Mouse (Mus musculus) stomach, embryonic 15.5 days (tissue): ENCODE measurements around the gene Zfp866. TPM values are rescaled to one million over a fixed set of nuclear protein-coding genes. Genes with fewer than 3 reads are reported as not detected.
A peak's percentile ranks its signal among the peaks of the same experiment; 100 is the strongest.

ENCODE experiments used
- ATAC-seq: fragments of 200-750 bp; cut with Nextera tagmentation; 2 replicates; pipeline ENCODE4 v1.8.0; 2017; ENCODE audit warnings: low read depth, moderate number of reproducible peaks, moderate TSS enrichment; ENCODE audit not compliant: insufficient read depth, low FRiP score
- H3K27ac ChIP-seq: fragments of 300-500 bp; sonication (generic); 2 replicates; pipeline ENCODE4 v1.5.1; 2015; ENCODE audit warnings: mild to moderate bottlenecking, inconsistent platforms
- H3K27me3 ChIP-seq: fragments of 300-500 bp; sonication (generic); replicated peaks from 2 replicates; pipeline ENCODE4 v1.6.1; 2015; ENCODE audit warnings: inconsistent platforms
- H3K36me3 ChIP-seq: fragments of 300-500 bp; sonication (generic); 2 replicates; pipeline ENCODE4 v1.6.1; 2015; ENCODE audit warnings: inconsistent platforms
- H3K4me1 ChIP-seq: fragments of 300-500 bp; sonication (generic); 2 replicates; pipeline ENCODE4 v1.6.1; 2015; ENCODE audit warnings: inconsistent platforms
- H3K4me2 ChIP-seq: fragments of 300-500 bp; sonication (generic); 2 replicates; pipeline ENCODE4 v1.6.1; 2015; ENCODE audit warnings: mild to moderate bottlenecking, inconsistent platforms
- H3K4me3 ChIP-seq: fragments of 300-500 bp; sonication (generic); replicated peaks from 2 replicates; pipeline ENCODE4 v1.5.1; 2015; ENCODE audit warnings: inconsistent platforms
- H3K9ac ChIP-seq: fragments of 300-500 bp; sonication (generic); 2 replicates; pipeline ENCODE4 v1.6.1; 2015; ENCODE audit warnings: inconsistent platforms
- H3K9me3 ChIP-seq: fragments of 300-500 bp; sonication (generic); 2 replicates; pipeline ENCODE4 v1.6.1; 2016; ENCODE audit warnings: inconsistent platforms
- WGBS: fragments of 180-500 bp; shearing (Covaris S2); methylation state at CpG from one replicate; pipeline ENCODE4 v1.1.7; 2015; 5-methylcytosine and 5-hydroxymethylcytosine counted together
- polyA plus RNA-seq: library from polyadenylated mRNA; unstranded; fragments of >200 nt; fragmentation: Nextera tagmentation; extraction: Ambion mirVana; gene quantifications from 2 replicates; pipeline ENCODE4 v1.2.1, GENCODE M21; 2015

Gene Zfp866
- polyA plus RNA-seq, 1 experiment from 2014 or later, result 24.7 TPM

DNA sequence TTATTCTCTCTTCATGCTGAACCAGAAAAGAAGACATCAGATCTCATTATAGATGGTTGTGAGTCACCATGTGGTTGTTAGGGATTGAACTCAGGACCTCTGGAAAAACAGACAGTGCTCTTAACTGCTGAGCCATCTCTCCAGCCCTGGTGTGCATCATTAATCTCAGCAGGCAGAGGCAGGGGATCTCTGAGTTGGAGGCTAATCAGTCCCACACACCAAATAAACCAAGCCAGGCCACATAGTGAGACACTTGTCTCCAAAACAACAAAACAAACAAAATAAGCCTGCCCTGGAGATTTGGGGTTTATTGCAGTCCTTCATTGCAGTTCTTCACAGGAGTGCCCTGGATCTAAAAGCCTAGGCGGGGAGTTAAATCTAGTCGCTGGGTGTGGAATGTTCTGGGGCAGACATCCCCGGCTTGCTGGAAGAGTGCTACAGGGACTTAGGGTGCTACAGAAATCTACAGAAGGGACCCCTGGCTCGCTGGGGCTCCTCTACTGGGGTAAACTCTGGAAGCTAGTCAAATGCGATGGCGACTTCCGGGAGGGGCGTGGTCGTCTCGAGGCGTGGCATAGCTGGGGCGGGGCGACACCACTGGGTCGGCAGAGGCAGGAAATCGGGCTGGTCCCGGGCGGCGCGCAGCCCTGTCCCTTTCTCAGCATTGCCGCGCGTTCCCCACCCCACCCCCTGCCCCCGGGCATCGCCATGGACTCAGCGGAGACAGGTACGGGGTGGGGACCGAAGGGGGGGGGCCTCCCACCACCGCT, 17.3 kb upstream of the Zfp866 start, which contains the start of gene Gmip:
TSS of gene Gmip (plus strand) at position 586 of the 770 bp plus-strand sequence.
- ATAC-seq, result peak; percentile 79; the same call in 1 of the 2 replicates
- 8% methylated on average over 18 of the region's 28 CpGs for WGBS
- H3K27me3 ChIP-seq, result no peaks in the 10 kb centered on the region
- H3K9ac ChIP-seq, result peak within 1 kb of the TSS; percentile 24
- H3K4me3 ChIP-seq, result peak within 1 kb of the TSS; percentile 56
- peaks cover 7% of the 10 kb centered on the region; the same call in 1 of the 2 replicates for H3K4me1 ChIP-seq
- H3K4me2 ChIP-seq, result peak within 1 kb of the TSS; percentile 83
- H3K27ac ChIP-seq, result peak within 1 kb of the TSS; percentile 36
- peaks cover 39% of the 10 kb centered on the region for H3K36me3 ChIP-seq
- H3K9me3 ChIP-seq, result no peaks in the 10 kb centered on the region

GRCm38 (mm10) chr8:69807236-69807635, 16.3 kb upstream of the Zfp866 start:
- ATAC-seq, result no peak
- H3K9ac ChIP-seq, result no peak overlapping the region
- peaks cover 50% of the 10 kb centered on the region for H3K36me3 ChIP-seq
- H3K27me3 ChIP-seq, result no peaks in the 10 kb centered on the region
- no peak overlapping the region for H3K4me3 ChIP-seq
- H3K27ac ChIP-seq, result no peak overlapping the region
- no peak overlapping the region for H3K4me2 ChIP-seq
- 94% methylated on average over 5 of the region's 5 CpGs for WGBS
- H3K4me1 ChIP-seq, result peaks cover 7% of the 10 kb centered on the region; the same call in 1 of the 2 replicates
- no peaks in the 10 kb centered on the region for H3K9me3 ChIP-seq

DNA sequence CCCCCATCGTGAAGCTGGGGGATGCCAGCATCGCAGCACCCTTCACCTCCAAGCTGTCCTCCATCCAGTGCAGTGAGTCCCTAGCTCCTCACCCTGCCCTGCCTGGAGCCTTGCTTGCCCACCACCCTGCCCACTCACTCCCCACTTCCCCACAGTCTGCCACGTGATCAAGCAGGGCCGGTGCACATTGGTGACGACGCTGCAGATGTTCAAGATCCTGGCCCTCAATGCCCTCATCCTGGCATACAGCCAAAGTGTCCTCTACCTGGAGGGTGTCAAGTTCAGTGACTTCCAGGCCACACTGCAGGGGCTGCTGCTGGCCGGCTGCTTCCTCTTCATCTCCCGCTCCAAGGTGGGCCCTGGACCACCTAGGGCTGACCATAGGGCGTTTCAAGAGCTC, 14.5 kb upstream of the Zfp866 start:
- H3K9me3 ChIP-seq, result no peaks in the 10 kb centered on the region
- WGBS, result 94% methylated on average over 9 of the region's 9 CpGs
- H3K4me2 ChIP-seq, result no peak overlapping the region
- H3K27me3 ChIP-seq, result no peaks in the 10 kb centered on the region
- no peak overlapping the region for H3K9ac ChIP-seq
- H3K4me1 ChIP-seq, result peaks cover 7% of the 10 kb centered on the region; the same call in 1 of the 2 replicates
- no peak for ATAC-seq
- no peak overlapping the region for H3K4me3 ChIP-seq
- H3K36me3 ChIP-seq, result peaks cover 64% of the 10 kb centered on the region
- H3K27ac ChIP-seq, result no peak overlapping the region

DNA sequence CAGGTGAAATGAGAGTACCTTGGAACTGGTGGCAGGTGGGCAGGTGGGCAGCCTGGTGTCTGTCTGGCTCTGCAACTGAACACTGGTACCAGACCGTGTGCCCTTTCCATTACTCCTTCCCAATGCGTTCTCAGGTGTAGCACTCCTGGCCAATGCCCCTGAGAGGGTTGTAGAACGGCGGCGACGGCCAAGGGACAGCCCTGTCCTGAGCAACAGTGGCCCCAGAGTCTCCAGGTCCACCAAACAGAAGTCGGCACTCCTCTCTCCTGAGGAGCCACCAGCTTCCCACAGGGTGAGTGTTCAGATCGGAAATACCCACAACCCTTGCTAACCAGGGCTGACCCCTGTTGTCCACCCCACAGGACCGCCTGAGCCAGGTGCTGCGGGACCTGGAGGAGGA, 14.1 kb upstream of the Zfp866 start:
- WGBS, result 91% methylated on average over 10 of the region's 10 CpGs
- peaks cover 68% of the 10 kb centered on the region for H3K36me3 ChIP-seq
- H3K4me1 ChIP-seq, result peaks cover 7% of the 10 kb centered on the region; the same call in 1 of the 2 replicates
- no peak overlapping the region for H3K4me3 ChIP-seq
- H3K27ac ChIP-seq, result no peak overlapping the region
- no peak for ATAC-seq
- H3K27me3 ChIP-seq, result no peaks in the 10 kb centered on the region
- no peak overlapping the region for H3K9ac ChIP-seq
- no peak overlapping the region for H3K4me2 ChIP-seq
- no peaks in the 10 kb centered on the region for H3K9me3 ChIP-seq

- no peak overlapping the region for H3K27ac ChIP-seq
- WGBS, result 91% methylated on average over 6 of the region's 6 CpGs
- ATAC-seq, result no peak
- H3K36me3 ChIP-seq, result peaks cover 73% of the 10 kb centered on the region
- no peak overlapping the region for H3K9ac ChIP-seq
- no peaks in the 10 kb centered on the region for H3K27me3 ChIP-seq
- no peaks in the 10 kb centered on the region for H3K9me3 ChIP-seq
- H3K4me2 ChIP-seq, result no peak overlapping the region
- H3K4me1 ChIP-seq, result peaks cover 7% of the 10 kb centered on the region; the same call in 1 of the 2 replicates
- no peak overlapping the region for H3K4me3 ChIP-seq
These were observed 13.6 kb upstream of the Zfp866 start for GRCm38 (mm10) chr8:69804537-69804936.

- Histone ChIP-seq H3K9me3 (no peaks in the 10 kb centered on the region), H3K27ac (no peak overlapping the region), H3K4me3 (no peak overlapping the region), H3K4me1 (peaks cover 2% of the 10 kb centered on the region; the same call in 1 of the 2 replicates), H3K27me3 (no peaks in the 10 kb centered on the region), H3K4me2 (no peak overlapping the region), H3K9ac (no peak overlapping the region), H3K36me3 (peaks cover 84% of the 10 kb centered on the region)
- ATAC-seq, result no peak
- 87% methylated on average over 7 of the region's 7 CpGs for WGBS
These were observed 12.4 kb upstream of the Zfp866 start for GRCm38 (mm10) chr8:69803366-69803765.

GRCm38 (mm10) chr8:69802216-69802615, 11.2 kb upstream of the Zfp866 start:
- Histone ChIP-seq H3K9ac (no peak overlapping the region), H3K36me3 (peaks cover 90% of the 10 kb centered on the region)
- no peak for ATAC-seq

DNA sequence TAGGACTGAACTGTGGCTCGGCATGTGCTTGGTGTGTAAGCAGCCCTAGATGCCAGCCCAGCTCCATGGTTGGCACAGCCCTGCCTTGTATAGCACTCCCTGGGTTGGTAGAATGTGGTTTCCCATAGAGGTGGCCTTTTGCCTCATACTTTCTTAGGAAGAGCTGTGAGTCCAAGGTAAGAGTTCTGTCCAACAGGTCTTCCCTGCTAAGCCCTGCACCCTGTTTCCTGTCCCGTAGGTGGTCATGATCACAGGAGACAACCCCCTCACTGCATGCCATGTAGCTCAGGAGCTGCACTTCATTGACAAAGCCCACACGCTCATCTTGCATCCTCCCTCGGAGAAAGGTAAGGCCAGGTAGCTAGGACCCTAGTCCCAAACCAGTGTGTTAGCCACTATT, 10.8 kb upstream of the Zfp866 start:
- H3K4me2 ChIP-seq, result no peak overlapping the region
- H3K27ac ChIP-seq, result no peak overlapping the region
- H3K27me3 ChIP-seq, result no peaks in the 10 kb centered on the region
- 93% methylated on average over 4 of the region's 4 CpGs for WGBS
- no peaks in the 10 kb centered on the region for H3K9me3 ChIP-seq
- H3K4me1 ChIP-seq, result no peaks in the 10 kb centered on the region
- no peak overlapping the region for H3K9ac ChIP-seq
- ATAC-seq, result no peak
- peaks cover 90% of the 10 kb centered on the region for H3K36me3 ChIP-seq
- H3K4me3 ChIP-seq, result no peak overlapping the region

More at GRCm38 (mm10) chr8:69802216-69802615, 11.2 kb upstream of the Zfp866 start:
- Histone ChIP-seq H3K4me2 (no peak overlapping the region), H3K4me1 (no peaks in the 10 kb centered on the region), H3K9me3 (no peaks in the 10 kb centered on the region), H3K27me3 (no peaks in the 10 kb centered on the region), H3K27ac (no peak overlapping the region), H3K4me3 (no peak overlapping the region)

DNA sequence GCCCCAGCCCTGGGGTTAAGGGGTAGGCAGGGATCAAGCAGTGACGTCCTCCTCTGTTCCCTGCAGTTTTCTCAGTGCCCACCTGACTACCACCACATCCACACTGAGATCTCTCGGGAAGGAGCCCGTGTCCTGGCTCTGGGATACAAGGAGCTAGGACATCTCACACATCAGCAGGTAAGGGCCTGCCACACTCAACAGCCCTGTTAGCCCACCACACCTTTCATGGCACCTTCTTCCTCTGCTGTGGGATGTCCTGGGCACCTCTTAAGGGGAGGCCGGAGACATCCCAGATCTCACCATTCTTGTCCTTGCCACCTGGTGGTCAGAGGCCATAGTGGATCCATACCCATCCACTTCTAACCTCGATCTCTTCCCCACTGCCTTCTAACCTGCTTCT, 9.0 kb upstream of the Zfp866 start:
- Histone ChIP-seq H3K4me2 (no peak overlapping the region), H3K27ac (no peak overlapping the region), H3K9ac (no peak overlapping the region), H3K27me3 (no peaks in the 10 kb centered on the region), H3K4me1 (no peaks in the 10 kb centered on the region), H3K4me3 (no peak overlapping the region), H3K36me3 (peaks cover 87% of the 10 kb centered on the region), H3K9me3 (no peaks in the 10 kb centered on the region)
- no peak for ATAC-seq
- WGBS, result 89% methylated on average over 5 of the region's 5 CpGs

DNA sequence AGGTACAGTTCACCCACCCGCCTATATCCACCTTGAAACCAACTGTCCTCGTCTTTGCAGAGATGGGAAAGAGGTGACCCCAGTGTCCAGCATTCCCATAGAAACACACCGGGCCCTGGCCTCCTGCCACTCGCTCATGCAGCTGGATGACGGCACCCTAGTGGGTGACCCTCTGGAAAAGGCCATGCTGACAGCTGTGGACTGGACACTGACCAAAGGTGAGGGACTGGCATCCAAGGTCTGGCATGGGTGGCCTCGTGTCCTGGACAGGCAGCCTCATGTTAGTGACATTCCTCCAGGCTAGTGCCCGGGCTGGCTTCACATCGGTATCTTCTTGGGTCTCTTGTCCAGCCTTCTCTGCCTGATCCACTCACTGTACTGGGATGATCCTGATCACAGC, 8.3 kb upstream of the Zfp866 start:
- H3K4me3 ChIP-seq, result no peak overlapping the region
- no peaks in the 10 kb centered on the region for H3K27me3 ChIP-seq
- 89% methylated on average over 8 of the region's 8 CpGs for WGBS
- no peak overlapping the region for H3K9ac ChIP-seq
- no peaks in the 10 kb centered on the region for H3K9me3 ChIP-seq
- no peak overlapping the region for H3K4me2 ChIP-seq
- ATAC-seq, result no peak
- no peaks in the 10 kb centered on the region for H3K4me1 ChIP-seq
- H3K36me3 ChIP-seq, result peaks cover 92% of the 10 kb centered on the region
- no peak overlapping the region for H3K27ac ChIP-seq

DNA sequence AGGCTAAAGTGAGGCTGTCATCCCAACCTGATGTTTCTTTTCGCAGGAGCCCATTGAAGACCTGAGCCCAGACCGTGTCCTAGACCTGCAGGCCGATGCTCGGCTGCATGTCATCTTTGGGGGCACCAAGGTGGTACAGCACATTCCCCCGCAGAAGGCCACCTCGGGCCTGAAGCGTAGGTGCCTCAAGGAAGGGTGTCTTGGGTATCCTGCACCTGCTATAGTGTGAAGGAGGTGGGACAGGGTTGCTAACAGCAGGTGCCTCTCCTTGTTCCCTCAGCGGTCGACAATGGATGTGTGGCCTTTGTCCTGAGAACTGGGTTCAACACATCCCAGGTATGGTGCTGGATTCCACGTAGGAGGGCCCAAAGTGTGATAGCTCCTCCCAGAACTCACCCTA, 6.7 kb upstream of the Zfp866 start:
- no peak for ATAC-seq
- no peak overlapping the region for H3K4me3 ChIP-seq
- no peak overlapping the region for H3K27ac ChIP-seq
- no peak overlapping the region for H3K4me2 ChIP-seq
- 96% methylated on average over 10 of the region's 10 CpGs for WGBS
- no peak overlapping the region for H3K9ac ChIP-seq
- peaks cover 79% of the 10 kb centered on the region for H3K36me3 ChIP-seq
- no peaks in the 10 kb centered on the region for H3K27me3 ChIP-seq
- 0 out of 2 replicates have a peak, but pooled peaks cover 5% of the 10 kb centered on the region for H3K4me1 ChIP-seq
- no peaks in the 10 kb centered on the region for H3K9me3 ChIP-seq

- 92% methylated on average over 16 of the region's 16 CpGs for WGBS
- no peak for ATAC-seq
- Histone ChIP-seq H3K4me3 (no peak overlapping the region), H3K27me3 (no peaks in the 10 kb centered on the region), H3K9me3 (no peaks in the 10 kb centered on the region), H3K9ac (no peak overlapping the region), H3K27ac (no peak overlapping the region), H3K4me1 (peaks cover 12% of the 10 kb centered on the region), H3K36me3 (peaks cover 71% of the 10 kb centered on the region), H3K4me2 (no peak overlapping the region)
These were observed 5.9 kb upstream of the Zfp866 start for GRCm38 (mm10) chr8:69796721-69797345.
